Mouse (Mus musculus) embryonic facial prominence, embryonic 12.5 days (tissue): Measurements from ENCODE around the gene Lcp1. TPM values are rescaled to one million over a fixed set of nuclear protein-coding genes. Genes with fewer than 3 reads are reported as not detected.

Experiments used
- ATAC-seq: fragments of 200-750 bp; cut with Nextera tagmentation; 2 replicates; pipeline ENCODE4 v1.8.0; 2017; ENCODE audit not compliant: insufficient number of reproducible peaks, insufficient read depth, low FRiP score, low TSS enrichment
- H3K27ac ChIP-seq: fragments of 300-500 bp; sonication (generic); 2 replicates; pipeline ENCODE4 v1.5.1; 2016; ENCODE audit warnings: mild to moderate bottlenecking
- H3K27me3 ChIP-seq: fragments of 300-500 bp; sonication (generic); 2 replicates; pipeline ENCODE4 v1.6.1; 2016; ENCODE audit warnings: mild to moderate bottlenecking, moderate library complexity
- H3K36me3 ChIP-seq: fragments of 300-500 bp; sonication (generic); 2 replicates; pipeline ENCODE4 v1.6.1; 2016; ENCODE audit warnings: mild to moderate bottlenecking
- H3K4me1 ChIP-seq: fragments of 300-500 bp; sonication (generic); 2 replicates; pipeline ENCODE4 v1.6.1; 2016
- H3K4me2 ChIP-seq: fragments of 300-500 bp; sonication (generic); replicated peaks from 2 replicates; pipeline ENCODE4 v1.6.1; 2016; ENCODE audit warnings: mild to moderate bottlenecking, moderate library complexity
- H3K4me3 ChIP-seq: fragments of 300-500 bp; sonication (generic); 2 replicates; pipeline ENCODE4 v1.5.1; 2016; ENCODE audit warnings: mild to moderate bottlenecking
- H3K9ac ChIP-seq: fragments of 300-500 bp; sonication (generic); 2 replicates; pipeline ENCODE4 v1.6.1; 2016; ENCODE audit warnings: mild to moderate bottlenecking, moderate library complexity
- H3K9me3 ChIP-seq: fragments of 300-500 bp; sonication (generic); 2 replicates; pipeline ENCODE4 v1.6.1; 2016; ENCODE audit warnings: mild to moderate bottlenecking, moderate library complexity
- WGBS: fragments of 180-500 bp; shearing (Covaris S2); methylation state at CpG from one replicate; pipeline ENCODE4 v1.1.7; 2016; 5-methylcytosine and 5-hydroxymethylcytosine counted together
- polyA plus RNA-seq: library from polyadenylated mRNA; unstranded; fragments of >200 nt; fragmentation: Nextera tagmentation; extraction: Ambion mirVana; gene quantifications from 2 replicates; pipeline ENCODE4 v1.2.1, GENCODE M21; 2016

The Lcp1 gene
- polyA plus RNA-seq, 1 experiment from 2014 or later = 25.6 TPM

DNA sequence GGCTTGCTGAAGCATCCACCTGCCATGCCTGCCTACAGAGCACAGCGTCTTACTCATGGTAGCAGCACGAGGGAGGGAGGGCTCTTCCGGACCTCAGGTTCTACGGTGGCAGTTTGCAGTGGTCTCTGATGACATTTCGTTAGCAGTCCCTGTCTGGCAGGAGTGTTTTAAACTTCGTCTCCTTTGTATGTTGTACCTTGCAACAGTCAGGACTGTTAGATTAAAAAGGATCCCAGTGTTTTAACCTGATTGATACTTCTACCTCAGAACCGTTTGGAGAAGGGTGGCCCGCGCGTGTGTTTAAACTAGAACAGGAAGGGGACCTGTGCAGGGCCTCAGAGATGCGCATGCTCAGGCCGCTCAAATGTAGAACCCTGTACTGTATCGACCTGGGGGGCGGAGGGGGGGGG, 47.5 kb downstream of the Lcp1 start:
- Histone ChIP-seq H3K9ac (no peak overlapping the region), H3K36me3 (no peaks in the 10 kb centered on the region), H3K27me3 (no peaks in the 10 kb centered on the region), H3K4me1 (no peaks in the 10 kb centered on the region), H3K9me3 (no peaks in the 10 kb centered on the region), H3K4me2 (no peak overlapping the region), H3K4me3 (no peak overlapping the region), H3K27ac (no peak overlapping the region)
- 74% methylated on average over 14 of the region's 14 CpGs for WGBS
- ATAC-seq = no peak

DNA sequence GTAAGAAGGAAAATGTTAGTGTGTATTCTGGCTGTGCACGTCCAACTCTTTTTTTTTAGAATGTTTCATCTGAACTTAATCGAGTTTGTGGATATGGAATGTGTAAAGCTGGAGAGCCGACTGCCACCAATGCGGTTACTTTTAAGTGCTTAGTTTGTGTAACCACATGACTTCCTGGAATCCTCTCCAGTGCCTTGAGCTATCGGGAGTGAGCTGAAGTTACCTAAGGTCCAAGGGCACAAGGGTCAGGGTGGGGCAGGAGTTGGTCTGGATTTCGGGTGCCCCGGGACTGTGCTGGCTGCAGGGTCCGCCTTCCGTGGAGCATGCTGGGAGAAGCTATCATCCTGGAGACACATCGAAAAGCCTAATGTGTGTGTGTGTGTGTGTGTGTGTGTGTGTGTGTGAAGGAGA, 47.9 kb downstream of the Lcp1 start:
- ATAC-seq = no peak
- Histone ChIP-seq H3K4me3 (no peak overlapping the region), H3K9me3 (no peaks in the 10 kb centered on the region), H3K27ac (no peak overlapping the region; the same call in 1 of the 2 replicates), H3K4me2 (no peak overlapping the region), H3K4me1 (no peaks in the 10 kb centered on the region), H3K27me3 (no peaks in the 10 kb centered on the region), H3K9ac (no peak overlapping the region), H3K36me3 (no peaks in the 10 kb centered on the region)
- 61% methylated on average over 10 of the region's 10 CpGs for WGBS

DNA sequence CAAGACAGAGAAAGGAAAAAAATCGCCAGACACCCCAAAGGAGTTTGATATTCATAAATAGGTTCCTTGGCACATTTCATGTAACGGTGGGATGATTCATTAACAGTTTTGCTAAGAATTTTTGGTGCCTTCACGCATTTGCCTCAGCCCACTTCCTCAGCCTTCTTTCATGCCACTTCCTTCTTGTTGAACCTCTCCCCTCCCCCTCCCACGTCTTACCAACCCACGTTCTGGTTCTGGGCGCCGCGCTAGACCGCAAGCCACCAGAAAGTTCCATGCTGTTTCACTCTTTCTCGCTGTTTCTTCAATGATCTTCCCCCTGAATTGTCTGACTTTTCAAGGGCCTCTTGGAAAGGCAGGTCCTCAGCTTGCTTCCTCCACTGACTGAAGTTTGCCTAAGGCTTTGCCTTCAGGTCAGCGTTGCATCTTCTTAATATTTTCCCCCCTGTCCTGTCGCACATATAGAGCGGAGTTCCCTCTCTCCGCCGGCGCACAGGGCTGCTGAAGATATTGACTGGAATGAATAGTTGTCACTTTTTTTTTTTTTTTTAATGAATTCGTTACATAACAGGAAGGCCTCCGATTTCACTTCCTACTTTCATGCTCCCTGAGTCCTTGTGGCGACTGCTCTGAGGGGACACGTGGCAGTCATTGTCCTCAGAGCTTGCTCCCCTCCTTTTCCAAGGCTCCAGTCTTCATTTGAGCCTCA, 48.5 kb downstream of the Lcp1 start:
- Histone ChIP-seq H3K9me3 (no peaks in the 10 kb centered on the region), H3K27ac (no peak overlapping the region; the same call in 1 of the 2 replicates), H3K27me3 (no peaks in the 10 kb centered on the region), H3K4me1 (no peaks in the 10 kb centered on the region), H3K9ac (no peak overlapping the region), H3K4me2 (no peak overlapping the region), H3K4me3 (no peak overlapping the region), H3K36me3 (no peaks in the 10 kb centered on the region)
- no peak for ATAC-seq
- 86% methylated on average over 20 of the region's 20 CpGs for WGBS

DNA sequence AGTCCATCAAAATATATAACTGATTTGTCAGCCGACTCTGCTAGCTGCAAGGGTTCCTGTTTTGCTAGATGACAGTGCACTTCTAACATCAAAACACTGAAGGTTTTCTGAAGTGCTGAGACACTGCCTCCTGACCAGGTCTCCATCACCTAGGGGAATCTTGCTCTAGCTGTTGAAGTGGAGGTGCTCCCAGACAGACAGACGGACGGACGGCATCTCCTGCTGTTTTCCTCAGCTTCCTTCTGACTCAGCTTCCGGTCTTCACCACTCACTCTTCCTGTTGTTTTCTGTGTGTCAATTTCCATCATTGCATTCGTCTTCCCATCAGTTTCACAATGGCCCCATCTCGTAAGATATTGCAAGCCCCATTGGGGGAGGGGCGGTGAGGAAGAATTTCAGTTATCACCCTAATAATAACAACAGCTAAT, 49.7 kb downstream of the Lcp1 start:
- Histone ChIP-seq H3K4me1 (no peaks in the 10 kb centered on the region), H3K27ac (no peak overlapping the region), H3K4me2 (no peak overlapping the region), H3K27me3 (no peaks in the 10 kb centered on the region), H3K36me3 (no peaks in the 10 kb centered on the region), H3K4me3 (no peak overlapping the region), H3K9ac (no peak overlapping the region), H3K9me3 (no peaks in the 10 kb centered on the region)
- WGBS = 81% methylated on average over 8 of the region's 8 CpGs
- ATAC-seq = no peak

DNA sequence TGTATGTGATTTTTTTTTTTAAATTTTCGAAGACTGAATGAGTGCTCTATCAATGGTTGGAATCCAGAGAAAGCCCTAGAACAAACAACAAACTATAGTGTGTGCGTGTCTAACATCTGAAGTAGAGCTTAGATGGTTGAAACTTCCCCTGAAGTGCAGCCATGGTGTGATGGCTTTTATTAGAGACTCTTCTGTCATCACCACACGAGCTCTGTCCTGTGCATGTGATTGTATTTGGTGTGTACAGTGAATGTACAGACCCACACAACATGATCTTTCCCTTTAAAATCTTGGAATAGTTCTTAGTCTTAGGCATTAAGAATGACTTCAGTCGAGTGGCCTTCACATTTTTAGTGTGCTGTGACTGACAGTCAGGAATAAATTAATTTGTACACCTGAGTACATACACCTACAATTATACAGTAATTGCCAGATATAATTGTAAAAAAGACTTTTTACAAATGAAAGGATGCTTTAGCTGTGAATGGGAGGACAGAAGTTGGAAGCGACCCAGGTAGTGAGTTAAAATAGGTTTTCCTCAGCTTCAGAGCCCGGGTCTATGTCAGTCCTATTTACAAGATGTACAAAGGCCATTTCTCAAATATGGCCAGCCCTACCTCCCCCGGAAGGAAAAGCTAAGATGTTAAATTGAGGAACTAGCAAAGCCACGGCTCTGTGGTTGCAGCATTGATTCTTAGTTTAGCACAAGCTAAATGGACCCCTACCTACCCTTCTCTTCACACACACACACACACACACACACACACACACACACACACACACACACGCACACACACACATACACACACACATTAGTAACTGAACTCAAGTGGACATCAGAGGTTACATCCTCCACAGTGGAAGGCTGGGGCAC, 50.4 kb downstream of the Lcp1 start:
- no peak overlapping the region for H3K27ac ChIP-seq
- H3K4me2 ChIP-seq = no peak overlapping the region
- H3K9ac ChIP-seq = no peak overlapping the region
- 83% methylated on average over 9 of the region's 9 CpGs for WGBS
- H3K36me3 ChIP-seq = no peaks in the 10 kb centered on the region
- no peak for ATAC-seq
- no peaks in the 10 kb centered on the region for H3K9me3 ChIP-seq
- no peaks in the 10 kb centered on the region for H3K27me3 ChIP-seq
- no peaks in the 10 kb centered on the region for H3K4me1 ChIP-seq
- no peak overlapping the region for H3K4me3 ChIP-seq

DNA sequence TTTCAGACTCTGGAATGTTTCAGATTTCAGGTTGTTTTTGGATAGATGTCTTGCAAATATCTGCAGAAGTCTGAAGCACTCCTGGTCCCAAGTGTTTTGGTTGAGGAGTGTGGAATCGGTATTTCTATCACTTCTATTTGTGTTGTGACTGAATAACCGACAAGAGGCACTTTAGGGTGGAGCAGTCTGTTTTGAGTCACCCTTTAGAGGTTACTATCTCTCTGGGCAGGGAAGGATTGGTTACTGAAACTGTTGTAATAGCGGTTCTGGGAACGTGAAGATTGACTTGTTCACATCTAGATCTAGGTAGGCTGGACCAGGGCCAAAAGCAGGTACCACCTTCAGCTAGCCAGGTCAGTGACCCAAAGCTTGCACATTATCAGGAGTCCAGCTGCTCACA, 51.5 kb downstream of the Lcp1 start:
- Histone ChIP-seq H3K27ac (no peak overlapping the region), H3K27me3 (no peaks in the 10 kb centered on the region), H3K4me1 (no peaks in the 10 kb centered on the region), H3K4me3 (no peak overlapping the region), H3K9ac (no peak overlapping the region), H3K4me2 (no peak overlapping the region), H3K36me3 (no peaks in the 10 kb centered on the region), H3K9me3 (no peaks in the 10 kb centered on the region)
- 76% methylated on average over 4 of the region's 4 CpGs for WGBS
- no peak for ATAC-seq

DNA sequence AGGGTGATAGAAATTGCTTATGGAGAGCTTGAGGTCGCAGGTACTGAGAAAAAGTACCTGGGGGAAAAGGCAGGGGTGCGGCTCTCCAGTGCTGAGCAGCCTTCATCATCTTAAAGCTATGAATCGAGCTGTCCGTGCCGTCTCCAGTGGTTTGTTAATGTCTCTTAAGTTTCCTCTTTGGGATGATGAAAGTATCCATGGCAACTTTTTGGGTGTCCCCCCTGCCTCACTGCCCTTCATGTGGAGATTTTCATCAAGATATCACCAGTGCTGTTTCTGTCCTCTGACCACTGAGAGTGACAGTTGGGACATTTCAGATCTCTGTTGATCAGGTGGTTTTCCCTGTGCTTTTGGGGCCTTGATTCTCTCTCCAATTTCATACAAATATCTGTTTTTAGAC, 51.9 kb downstream of the Lcp1 start:
- Histone ChIP-seq H3K4me2 (no peak overlapping the region), H3K27me3 (no peaks in the 10 kb centered on the region), H3K36me3 (no peaks in the 10 kb centered on the region), H3K4me1 (no peaks in the 10 kb centered on the region), H3K9me3 (no peaks in the 10 kb centered on the region), H3K9ac (no peak overlapping the region), H3K27ac (no peak overlapping the region), H3K4me3 (no peak overlapping the region)
- 89% methylated on average over 5 of the region's 5 CpGs for WGBS
- no peak for ATAC-seq

DNA sequence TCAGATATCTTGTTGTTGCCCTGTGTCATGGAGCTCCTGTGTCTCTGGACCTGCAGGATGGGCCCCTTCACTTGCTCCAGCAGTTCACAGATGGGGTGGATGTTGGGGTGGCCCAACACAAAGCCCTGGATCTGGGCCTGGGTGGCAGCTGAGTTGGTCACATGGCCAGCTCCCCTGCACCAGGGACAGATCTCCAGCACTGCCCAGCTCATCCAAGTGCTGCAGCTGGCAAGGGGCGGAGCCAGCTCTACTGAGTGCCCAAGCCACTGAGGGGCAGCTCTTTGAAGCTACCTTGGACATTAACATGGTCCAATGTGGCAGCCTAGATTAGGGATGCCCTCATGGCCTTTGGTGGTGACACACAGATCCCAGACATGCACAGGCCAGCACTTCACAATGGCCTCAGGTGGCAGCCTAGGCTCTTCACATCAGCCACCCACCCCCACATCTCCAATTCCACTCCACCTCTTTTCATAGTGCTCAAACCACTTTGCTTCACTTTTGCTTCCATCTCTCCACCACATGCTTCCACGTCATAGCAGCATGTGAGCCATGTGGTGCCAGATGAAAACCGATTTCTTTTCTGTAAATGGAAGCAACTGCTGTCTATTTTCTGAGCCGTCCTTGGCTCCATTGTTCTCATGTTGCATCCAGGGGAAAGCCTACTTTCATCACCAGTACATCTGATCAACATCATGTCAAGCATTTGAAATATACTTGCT, 53.3 kb downstream of the Lcp1 start:
- H3K27ac ChIP-seq = no peak overlapping the region
- no peaks in the 10 kb centered on the region for H3K4me1 ChIP-seq
- H3K36me3 ChIP-seq = no peaks in the 10 kb centered on the region
- H3K9ac ChIP-seq = no peak overlapping the region
- no peaks in the 10 kb centered on the region for H3K27me3 ChIP-seq
- no peaks in the 10 kb centered on the region for H3K9me3 ChIP-seq
- no peak overlapping the region for H3K4me2 ChIP-seq
- no peak overlapping the region for H3K4me3 ChIP-seq
- WGBS = 74% methylated on average over 4 of the region's 4 CpGs
- ATAC-seq = no peak

DNA sequence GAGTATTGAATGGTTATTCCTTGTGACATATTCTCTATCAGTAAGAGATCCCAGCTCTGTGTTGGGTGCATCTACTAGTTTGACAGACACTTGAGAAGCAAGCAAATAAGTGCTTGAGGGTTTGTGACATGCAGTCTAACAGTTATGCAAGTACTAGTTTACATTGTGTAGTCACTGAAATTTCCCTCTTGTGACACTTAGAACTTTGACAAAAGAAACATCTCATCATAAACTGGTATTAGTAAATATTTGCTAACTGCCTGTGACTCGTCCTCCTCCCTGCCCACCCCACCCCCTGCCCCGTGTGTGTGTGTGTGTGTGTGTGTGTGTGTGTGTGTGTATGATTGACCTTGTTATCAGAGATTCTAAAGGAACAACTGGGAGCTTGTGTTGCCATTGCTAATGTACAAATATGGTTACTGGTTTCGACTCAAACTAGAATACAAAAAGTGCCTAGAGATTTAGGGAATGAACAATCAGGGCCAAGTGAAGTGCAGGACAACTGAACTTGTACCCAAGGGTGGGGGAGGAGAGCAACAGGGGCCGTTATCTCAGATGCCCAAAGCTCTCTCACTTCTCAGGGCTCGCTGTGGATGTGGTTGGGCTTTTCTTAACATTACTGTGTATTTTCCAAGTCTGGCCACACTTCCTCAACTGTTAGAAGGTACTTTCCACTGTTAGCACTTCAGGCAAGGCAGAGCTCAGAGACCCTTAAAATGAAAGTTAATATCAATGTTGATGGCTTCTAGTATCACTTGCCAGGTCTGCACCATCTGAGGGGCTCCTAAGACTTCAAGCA, 55.1 kb downstream of the Lcp1 start:
- Histone ChIP-seq H3K4me3 (no peak overlapping the region), H3K4me2 (no peak overlapping the region), H3K9ac (no peak overlapping the region), H3K4me1 (no peaks in the 10 kb centered on the region), H3K27ac (no peak overlapping the region), H3K9me3 (no peaks in the 10 kb centered on the region), H3K27me3 (no peaks in the 10 kb centered on the region), H3K36me3 (no peaks in the 10 kb centered on the region)
- no peak for ATAC-seq
- WGBS = 70% methylated on average over 5 of the region's 5 CpGs

DNA sequence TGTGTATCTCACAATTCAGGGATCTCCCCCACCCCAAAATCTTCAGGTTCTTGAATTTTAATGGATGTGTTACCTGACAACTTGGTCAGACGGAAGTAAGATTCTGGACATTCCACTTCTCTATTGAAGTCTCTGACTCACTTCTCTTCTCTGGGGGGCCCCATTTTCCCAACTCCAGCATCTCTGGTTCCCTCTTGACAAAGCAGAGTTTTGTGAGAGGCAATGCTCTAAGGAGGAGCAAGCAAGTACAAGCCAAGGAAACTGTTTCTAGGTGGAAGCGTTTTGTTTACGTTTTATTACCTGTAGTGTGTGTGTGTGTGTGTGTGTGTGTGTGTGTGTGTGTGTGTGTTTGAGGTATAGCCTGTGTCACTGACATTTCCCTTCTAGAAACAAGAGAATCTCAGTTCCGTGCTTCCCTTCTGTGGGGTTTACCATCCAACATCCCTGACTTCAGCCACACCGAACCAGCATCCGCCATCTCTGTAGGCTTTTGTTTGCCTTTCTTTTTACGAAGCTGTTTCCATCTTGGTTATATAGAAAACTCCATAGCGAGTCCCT, 56.0 kb downstream of the Lcp1 start:
- Histone ChIP-seq H3K27me3 (no peaks in the 10 kb centered on the region), H3K36me3 (no peaks in the 10 kb centered on the region), H3K9me3 (no peaks in the 10 kb centered on the region), H3K27ac (no peak overlapping the region), H3K4me3 (no peak overlapping the region), H3K4me1 (no peaks in the 10 kb centered on the region), H3K9ac (no peak overlapping the region), H3K4me2 (no peak overlapping the region)
- 86% methylated on average over 8 of the region's 8 CpGs for WGBS
- no peak for ATAC-seq

DNA sequence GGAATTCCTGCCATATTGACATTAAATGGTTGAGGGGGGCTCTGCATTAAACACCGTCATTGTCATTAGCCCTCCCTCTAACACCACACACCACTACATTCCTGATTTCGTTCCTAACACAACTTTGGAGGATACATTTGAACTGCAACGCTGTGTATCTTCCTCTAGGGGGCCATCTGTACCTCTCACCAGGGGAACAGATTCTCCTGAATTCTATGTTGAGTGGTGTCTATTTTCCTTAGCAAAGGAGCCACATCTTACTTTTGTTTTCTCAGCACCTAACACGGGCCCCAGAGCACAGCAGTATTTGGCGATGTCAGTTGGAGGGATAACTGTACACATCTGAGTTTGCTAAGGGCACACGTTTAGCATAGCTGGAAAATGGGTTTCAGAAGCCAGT, 57.6 kb downstream of the Lcp1 start:
- no peak overlapping the region for H3K4me3 ChIP-seq
- no peak overlapping the region for H3K27ac ChIP-seq
- H3K4me1 ChIP-seq = no peaks in the 10 kb centered on the region
- H3K9ac ChIP-seq = no peak overlapping the region
- 65% methylated on average over 6 of the region's 6 CpGs for WGBS
- no peaks in the 10 kb centered on the region for H3K27me3 ChIP-seq
- no peaks in the 10 kb centered on the region for H3K9me3 ChIP-seq
- no peaks in the 10 kb centered on the region for H3K36me3 ChIP-seq
- H3K4me2 ChIP-seq = no peak overlapping the region
- ATAC-seq = no peak
